13 mouse cellular contexts compared by ENCODE assay signal in genomic region chr1:91446511-91446910, GRCm38 (mm10). TPM values are rescaled to one million over a fixed set of nuclear protein-coding genes. Genes with fewer than 3 reads are reported as not detected.
A peak's percentile ranks its signal among the peaks of the same experiment; 100 is the strongest.
DNase-seq lines count a peak whose midpoint lies in the region; ATAC-seq lines count a peak whose summit lies in the region.
"Had no signal": no experiment of that assay in that cellular context is flagged by ENCODE, and none has a peak within 500 bp of the region (broad histone marks: within the 10 kb centered on the region; RNA-seq: fewer than 3 reads in every experiment).

No protein-coding gene starts in this region.

- no peak for DNase-seq in heart, postnatal 14 days
- DNase-seq in kidney, adult 11 months = no peak
- DNase-seq in urinary bladder, adult 18-20 months (ENCODE audit: low spot score in 2 of 2) = no peak
- DNase-seq: right cerebral cortex, postnatal 25 days; thymus, postnatal 14 days had no signal

- H3K27me3 ChIP-seq in heart, embryonic 12.5 days (replicated peaks) = no peaks in the 10 kb centered on the region
- H3K27me3 ChIP-seq in kidney, embryonic 16.5 days (ENCODE audit: insufficient read depth, low read length) = no peaks in the 10 kb centered on the region
- H3K27me3 ChIP-seq in megakaryocyte, embryonic 14.5 days (replicated peaks) = peaks cover 3% of the 10 kb centered on the region
- no peaks in the 10 kb centered on the region for H3K27me3 ChIP-seq in stomach, embryonic 16.5 days (ENCODE audit: control insufficient read depth, insufficient read depth, low read length)
- H3K27me3 ChIP-seq: embryonic facial prominence, embryonic 13.5 days; forebrain, embryonic 12.5 days; midbrain, embryonic 13.5 days had no signal

- peaks cover 42% of the 10 kb centered on the region for H3K36me3 ChIP-seq in heart, embryonic 12.5 days
- peaks cover 15% of the 10 kb centered on the region for H3K36me3 ChIP-seq in kidney, embryonic 16.5 days (ENCODE audit: insufficient read depth, low read length)
- peaks cover 86% of the 10 kb centered on the region for H3K36me3 ChIP-seq in megakaryocyte, embryonic 14.5 days (replicated peaks; ENCODE audit: low read length)
- H3K36me3 ChIP-seq in stomach, embryonic 16.5 days (ENCODE audit: control insufficient read depth, insufficient read depth, low read length) = peaks cover 32% of the 10 kb centered on the region

- H3K4me3 ChIP-seq in heart, embryonic 12.5 days = no peak overlapping the region
- H3K4me3 ChIP-seq in kidney, embryonic 16.5 days (ENCODE audit: low read length) = no peak overlapping the region
- H3K4me3 ChIP-seq in megakaryocyte, embryonic 14.5 days (replicated peaks) = peak overlapping the region; percentile 8
- H3K4me3 ChIP-seq in stomach, embryonic 16.5 days (replicated peaks; ENCODE audit: low read length) = no peak overlapping the region
- H3K4me3 ChIP-seq: embryonic facial prominence, embryonic 13.5 days; forebrain, embryonic 12.5 days; midbrain, embryonic 13.5 days had no signal

- ATAC-seq in heart, embryonic 12.5 days (ENCODE audit: insufficient number of reproducible peaks, low FRiP score) = no peak
- no peak for ATAC-seq in kidney, embryonic 16.5 days (ENCODE audit: low FRiP score, low TSS enrichment)
- no peak for ATAC-seq in megakaryocyte, adult 5-6 weeks (ENCODE audit: poor library complexity, severe bottlenecking)
- no peak for ATAC-seq in stomach, embryonic 16.5 days (ENCODE audit: insufficient read depth, low FRiP score)
- ATAC-seq: midbrain, embryonic 13.5 days had no signal

- intact Hi-C loops in heart, postnatal 14 days (cut with DNase I) = no loop called here

- no peak overlapping the region for H3K9ac ChIP-seq in heart, embryonic 12.5 days
- peak overlapping the region; percentile 29; the same call in 1 of the 2 replicates for H3K9ac ChIP-seq in kidney, embryonic 16.5 days (replicated peaks; ENCODE audit: low read length)
- no peak overlapping the region for H3K9ac ChIP-seq in stomach, embryonic 16.5 days (ENCODE audit: low read length)
- H3K9ac ChIP-seq: embryonic facial prominence, embryonic 13.5 days; forebrain, embryonic 12.5 days; midbrain, embryonic 13.5 days had no signal

- H3K27ac ChIP-seq in heart, embryonic 12.5 days (ENCODE audit: poor library complexity, severe bottlenecking) = peak overlapping the region; percentile 36; the same call in 1 of the 2 replicates
- peak overlapping the region; percentile 67 for H3K27ac ChIP-seq in kidney, embryonic 16.5 days (ENCODE audit: low read length)
- peak overlapping the region; percentile 54; the same call in 1 of the 2 replicates for H3K27ac ChIP-seq in stomach, embryonic 16.5 days (ENCODE audit: low read length)
- H3K27ac ChIP-seq: embryonic facial prominence, embryonic 13.5 days; forebrain, embryonic 12.5 days; midbrain, embryonic 13.5 days had no signal

- peaks cover 47% of the 10 kb centered on the region for H3K4me1 ChIP-seq in heart, embryonic 12.5 days (replicated peaks)
- H3K4me1 ChIP-seq in kidney, embryonic 16.5 days (ENCODE audit: insufficient read depth, low read length) = peaks cover 20% of the 10 kb centered on the region
- peaks cover 30% of the 10 kb centered on the region for H3K4me1 ChIP-seq in megakaryocyte, embryonic 14.5 days
- peaks cover 4% of the 10 kb centered on the region; the same call in 1 of the 2 replicates for H3K4me1 ChIP-seq in stomach, embryonic 16.5 days (ENCODE audit: control insufficient read depth, insufficient read depth, low read length)
- H3K4me1 ChIP-seq: embryonic facial prominence, embryonic 13.5 days; midbrain, embryonic 13.5 days had no signal

- no peak overlapping the region for H3K4me2 ChIP-seq in heart, embryonic 12.5 days
- H3K4me2 ChIP-seq in kidney, embryonic 16.5 days (replicated peaks; ENCODE audit: low read depth, low read length) = no peak overlapping the region
- no peak overlapping the region for H3K4me2 ChIP-seq in stomach, embryonic 16.5 days (ENCODE audit: low read depth, low read length)
- H3K4me2 ChIP-seq: embryonic facial prominence, embryonic 13.5 days; forebrain, embryonic 12.5 days; midbrain, embryonic 13.5 days had no signal

- H3K9me3 ChIP-seq in heart, embryonic 12.5 days (replicated peaks) = peaks cover 9% of the 10 kb centered on the region
- H3K9me3 ChIP-seq in kidney, embryonic 16.5 days (ENCODE audit: low read length) = peaks cover 7% of the 10 kb centered on the region
- peaks cover 16% of the 10 kb centered on the region for H3K9me3 ChIP-seq in megakaryocyte, embryonic 14.5 days
- peaks cover 9% of the 10 kb centered on the region; the same call in 1 of the 2 replicates for H3K9me3 ChIP-seq in stomach, embryonic 16.5 days (replicated peaks; ENCODE audit: control insufficient read depth, low read length)
- H3K9me3 ChIP-seq: embryonic facial prominence, embryonic 13.5 days had no signal

- WGBS in heart, embryonic 12.5 days = 79% methylated on average over 4 of the region's 4 CpGs
- 79% methylated on average over 4 of the region's 4 CpGs for WGBS in kidney, embryonic 16.5 days
- 87% methylated on average over 4 of the region's 4 CpGs for WGBS in stomach, embryonic 16.5 days

RNA-seq across cellular contexts. Expression of gene Per2, which starts 12.6 kb away (rescaled TPM):
- polyA plus RNA-seq in heart, embryonic 12.5 days (2016; fragmentation: Nextera tagmentation; extraction: Ambion mirVana) = 3.6 and 4.0 TPM in 2 replicates
- total RNA-seq in heart, postnatal 14 days (2021) = 10 to 100 TPM; 12.3 to 18.9 TPM
- 4.2 and 4.6 TPM in 2 replicates for polyA plus RNA-seq in kidney, embryonic 16.5 days (2015; fragmentation: Nextera tagmentation; extraction: Ambion mirVana)
- 0.73 and 1.0 TPM in 2 replicates for polyA plus RNA-seq in megakaryocyte, embryonic 14.5 days (2012; ENCODE audit: insufficient read depth, low replicate concordance)
- total RNA-seq in megakaryocyte, adult 5-6 weeks (2015) = 1.9 and 3.0 TPM in 2 replicates
- total RNA-seq in megakaryocyte, adult 5-6 weeks (2017) = 1.9 and 2.0 TPM in 2 replicates
- 7.7 and 8.9 TPM in 2 replicates for polyA plus RNA-seq in stomach, embryonic 16.5 days (2015; fragmentation: Nextera tagmentation; extraction: Ambion mirVana)

RNA-seq across cellular contexts. Expression of gene Hes6, which starts 32.7 kb away (rescaled TPM):
- 63.6 and 65.4 TPM in 2 replicates for polyA plus RNA-seq in heart, embryonic 12.5 days (2016; fragmentation: Nextera tagmentation; extraction: Ambion mirVana)
- total RNA-seq in heart, postnatal 14 days (2021) = 10 to 100 TPM; 16.8 to 20.1 TPM
- polyA plus RNA-seq in kidney, embryonic 16.5 days (2015; fragmentation: Nextera tagmentation; extraction: Ambion mirVana) = 69.0 and 72.2 TPM in 2 replicates
- 41.6 and 60.4 TPM in 2 replicates for polyA plus RNA-seq in megakaryocyte, embryonic 14.5 days (2012; ENCODE audit: insufficient read depth, low replicate concordance)
- total RNA-seq in megakaryocyte, adult 5-6 weeks (2015) = 31.4 and 37.5 TPM in 2 replicates
- total RNA-seq in megakaryocyte, adult 5-6 weeks (2017) = 29.1 and 30.8 TPM in 2 replicates
- 58.6 and 67.2 TPM in 2 replicates for polyA plus RNA-seq in stomach, embryonic 16.5 days (2015; fragmentation: Nextera tagmentation; extraction: Ambion mirVana)

RNA-seq across cellular contexts. Expression of gene Ilkap, which starts 47.9 kb away (rescaled TPM):
- 104 and 106 TPM in 2 replicates for polyA plus RNA-seq in heart, embryonic 12.5 days (2016; fragmentation: Nextera tagmentation; extraction: Ambion mirVana)
- total RNA-seq in heart, postnatal 14 days (2021) = 10 to 100 TPM; 45.4 to 46.7 TPM
- 140 and 143 TPM in 2 replicates for polyA plus RNA-seq in kidney, embryonic 16.5 days (2015; fragmentation: Nextera tagmentation; extraction: Ambion mirVana)
- 13.9 and 52.5 TPM in 2 replicates for polyA plus RNA-seq in megakaryocyte, embryonic 14.5 days (2012; ENCODE audit: insufficient read depth, low replicate concordance)
- total RNA-seq in megakaryocyte, adult 5-6 weeks (2015) = 67.5 and 71.0 TPM in 2 replicates
- 90.9 and 102 TPM in 2 replicates for total RNA-seq in megakaryocyte, adult 5-6 weeks (2017)
- 113 and 115 TPM in 2 replicates for polyA plus RNA-seq in stomach, embryonic 16.5 days (2015; fragmentation: Nextera tagmentation; extraction: Ambion mirVana)

RNA-seq across cellular contexts. Expression of gene Traf3ip1, which starts 47.9 kb away (rescaled TPM):
- polyA plus RNA-seq in heart, embryonic 12.5 days (2016; fragmentation: Nextera tagmentation; extraction: Ambion mirVana) = 4.8 and 6.0 TPM in 2 replicates
- 1 to 10 TPM; 4.6 to 5.9 TPM for total RNA-seq in heart, postnatal 14 days (2021)
- polyA plus RNA-seq in kidney, embryonic 16.5 days (2015; fragmentation: Nextera tagmentation; extraction: Ambion mirVana) = 10.7 and 11.3 TPM in 2 replicates
- polyA plus RNA-seq in megakaryocyte, embryonic 14.5 days (2012; ENCODE audit: insufficient read depth, low replicate concordance) = 2.0 TPM in 1 of 2 replicates, not detected in the other
- total RNA-seq in megakaryocyte, adult 5-6 weeks (2015) = 1.8 and 2.5 TPM in 2 replicates
- total RNA-seq in megakaryocyte, adult 5-6 weeks (2017) = 2.4 and 2.9 TPM in 2 replicates
- polyA plus RNA-seq in stomach, embryonic 16.5 days (2015; fragmentation: Nextera tagmentation; extraction: Ambion mirVana) = 7.3 and 7.9 TPM in 2 replicates
